Mouse (Mus musculus) neural tube, embryonic 11.5 days (tissue): Measurements from ENCODE around the gene Capn5. TPM values are rescaled to one million over a fixed set of nuclear protein-coding genes. Genes with fewer than 3 reads are reported as not detected.

Experiments
- ATAC-seq: fragments of 200-750 bp; cut with Nextera tagmentation; 2 replicates; pipeline ENCODE4 v1.8.0; 2017; ENCODE audit warnings: moderate number of reproducible peaks, mild to moderate bottlenecking, moderate TSS enrichment, moderate library complexity; ENCODE audit not compliant: insufficient read depth, low FRiP score, low TSS enrichment
- DNase-seq: peaks from one replicate; pipeline ENCODE4 v3.0.0-alpha.2; 2015; ENCODE audit warnings: low spot score
- H3K27ac ChIP-seq: fragments of 300-500 bp; sonication (generic); 2 replicates; pipeline ENCODE4 v1.5.1; 2014; ENCODE audit warnings: low read depth, mild to moderate bottlenecking, low read length
- H3K27me3 ChIP-seq: fragments of 300-500 bp; sonication (generic); 2 replicates; pipeline ENCODE4 v1.6.1; 2014; ENCODE audit warnings: mild to moderate bottlenecking, low read length, mixed read lengths; ENCODE audit not compliant: control insufficient read depth, insufficient read depth
- H3K36me3 ChIP-seq: fragments of 300-500 bp; sonication (generic); 2 replicates; pipeline ENCODE4 v1.6.1; 2014; ENCODE audit warnings: mild to moderate bottlenecking, low read length, moderate library complexity, mixed read lengths; ENCODE audit not compliant: control insufficient read depth, insufficient read depth
- H3K4me1 ChIP-seq: fragments of 300-500 bp; sonication (generic); 2 replicates; pipeline ENCODE4 v1.6.1; 2014; ENCODE audit warnings: low read length, mixed read lengths; ENCODE audit not compliant: control insufficient read depth, insufficient read depth
- H3K4me2 ChIP-seq: fragments of 300-500 bp; sonication (generic); 2 replicates; pipeline ENCODE4 v1.6.1; 2014; ENCODE audit warnings: low read depth, mild to moderate bottlenecking, moderate library complexity
- H3K4me3 ChIP-seq: fragments of 300-500 bp; sonication (generic); 2 replicates; pipeline ENCODE4 v1.5.1; 2014; ENCODE audit warnings: low read depth, low read length
- H3K9ac ChIP-seq: fragments of 300-500 bp; sonication (generic); 2 replicates; pipeline ENCODE4 v1.6.1; 2014; ENCODE audit warnings: mild to moderate bottlenecking, low read length
- H3K9me3 ChIP-seq: fragments of 300-500 bp; sonication (generic); 2 replicates; pipeline ENCODE4 v1.6.1; 2016; ENCODE audit warnings: low read length; ENCODE audit not compliant: control insufficient read depth
- WGBS: fragments of 180-500 bp; shearing (Covaris S2); extraction: QIAGEN DNeasy Blood & Tissue Kit; methylation state at CpG from one replicate; pipeline ENCODE4 v1.1.7; 2014; 5-methylcytosine and 5-hydroxymethylcytosine counted together
- polyA plus RNA-seq: library from polyadenylated mRNA; unstranded; fragments of >200 nt; fragmentation: Nextera tagmentation; extraction: Ambion mirVana; gene quantifications from 2 replicates; pipeline ENCODE4 v1.2.1, GENCODE M21; 2014

Gene Capn5
- polyA plus RNA-seq, 1 experiment from 2014 or later, result 8.0 TPM

DNA sequence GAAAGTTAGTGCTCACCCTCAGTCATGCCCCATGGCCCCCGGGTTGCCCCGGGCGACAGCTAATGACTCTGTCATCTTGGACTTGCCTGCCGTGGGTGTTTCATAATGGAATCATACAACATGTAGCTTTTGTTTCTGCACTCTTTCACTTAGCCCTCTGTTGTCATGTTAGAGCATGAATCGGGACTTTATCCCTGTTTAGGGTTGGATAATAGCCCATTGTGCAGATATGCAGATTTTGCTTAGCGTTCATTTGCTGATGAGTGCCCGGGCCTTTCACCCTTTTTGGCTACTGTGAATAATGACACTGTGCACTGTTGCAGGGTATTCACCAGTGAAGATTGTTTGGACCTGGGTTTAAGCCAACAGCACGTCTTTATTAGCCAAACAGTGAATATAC lies 8.6 kb upstream of the Capn5 start:
- 47% methylated on average over 8 of the region's 8 CpGs for WGBS
- H3K4me2 ChIP-seq, result no peak overlapping the region
- DNase-seq (peak; percentile 74), ATAC-seq (peak; percentile 84)
- H3K36me3 ChIP-seq, result no peaks in the 10 kb centered on the region
- H3K9me3 ChIP-seq, result no peaks in the 10 kb centered on the region
- no peaks in the 10 kb centered on the region for H3K27me3 ChIP-seq
- peak overlapping the region; percentile 50 for H3K27ac ChIP-seq
- no peak overlapping the region for H3K4me3 ChIP-seq
- peaks cover 4% of the 10 kb centered on the region; the same call in 1 of the 2 replicates for H3K4me1 ChIP-seq
- H3K9ac ChIP-seq, result no peak overlapping the region

DNA sequence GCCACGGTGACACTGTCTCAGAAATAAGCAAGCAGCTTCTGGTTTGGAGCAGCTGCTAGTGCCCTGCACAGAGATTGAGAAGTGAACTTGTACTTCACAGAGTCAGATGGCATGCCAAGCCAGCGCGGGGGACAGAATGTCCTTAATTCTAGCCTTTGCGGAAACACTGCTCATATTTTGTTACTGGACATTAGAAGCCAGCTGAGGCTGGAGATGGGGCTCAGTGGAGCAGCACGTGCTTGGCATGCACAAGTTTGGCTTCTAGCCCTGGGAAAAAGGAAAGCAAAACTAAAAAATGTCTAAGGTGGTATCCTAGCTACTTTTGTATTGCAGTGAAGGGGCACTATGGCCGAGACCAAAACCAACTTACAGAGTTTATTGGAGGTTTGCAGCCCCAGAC lies 7.3 kb upstream of the Capn5 start:
- H3K9me3 ChIP-seq, result no peaks in the 10 kb centered on the region
- H3K27me3 ChIP-seq, result no peaks in the 10 kb centered on the region
- peaks cover 4% of the 10 kb centered on the region; the same call in 1 of the 2 replicates for H3K4me1 ChIP-seq
- DNase-seq (no peak), ATAC-seq (no peak)
- H3K27ac ChIP-seq, result no peak overlapping the region
- H3K36me3 ChIP-seq, result no peaks in the 10 kb centered on the region
- H3K9ac ChIP-seq, result no peak overlapping the region
- H3K4me3 ChIP-seq, result no peak overlapping the region
- H3K4me2 ChIP-seq, result no peak overlapping the region
- 80% methylated on average over 6 of the region's 6 CpGs for WGBS

DNA sequence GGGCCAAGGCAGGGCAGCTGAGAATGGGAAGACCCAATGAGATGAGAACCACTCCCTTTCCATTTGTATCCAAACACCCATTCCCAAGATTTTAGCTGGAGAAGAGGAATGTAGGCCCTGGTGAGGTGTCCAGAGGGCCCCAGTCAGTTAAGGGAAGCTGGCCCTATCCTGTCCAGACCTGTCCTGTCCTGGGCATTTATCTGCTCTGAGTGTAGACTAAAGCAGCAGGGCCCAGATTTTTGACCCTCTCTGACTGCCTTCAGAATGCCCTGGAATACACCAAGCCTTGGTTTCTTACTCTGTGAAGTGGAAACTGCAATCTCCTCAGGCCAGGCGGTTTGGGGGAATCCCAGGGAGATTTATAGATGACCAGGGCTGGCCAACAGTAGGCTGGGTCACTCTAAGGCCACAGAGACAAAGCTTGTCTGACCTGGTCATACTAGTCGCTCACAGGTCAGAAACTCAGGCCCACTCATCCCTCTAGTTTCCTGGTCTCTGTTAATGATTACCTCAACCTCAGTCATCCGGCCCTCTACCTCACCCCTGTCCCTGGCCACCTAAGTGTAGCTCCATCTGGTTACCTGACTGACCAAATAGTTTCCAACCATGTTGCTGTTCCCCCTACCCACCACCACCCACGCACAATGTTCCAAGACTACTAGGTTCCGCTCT lies 622 bp upstream of the Capn5 start:
- H3K9me3 ChIP-seq, result no peaks in the 10 kb centered on the region
- H3K9ac ChIP-seq, result peak overlapping the region; percentile 70
- 0 out of 2 replicates have a peak overlapping the region, but pooled peaks have one; percentile 23 for H3K27ac ChIP-seq
- H3K4me1 ChIP-seq, result peaks cover 10% of the 10 kb centered on the region; the same call in 1 of the 2 replicates
- peak overlapping the region; percentile 73 for H3K4me2 ChIP-seq
- ATAC-seq (no peak; the same call in 1 of the 2 replicates), DNase-seq (no peak)
- peak overlapping the region; percentile 79 for H3K4me3 ChIP-seq
- 71% methylated on average over 5 of the region's 5 CpGs for WGBS
- H3K36me3 ChIP-seq, result no peaks in the 10 kb centered on the region
- no peaks in the 10 kb centered on the region for H3K27me3 ChIP-seq

DNA sequence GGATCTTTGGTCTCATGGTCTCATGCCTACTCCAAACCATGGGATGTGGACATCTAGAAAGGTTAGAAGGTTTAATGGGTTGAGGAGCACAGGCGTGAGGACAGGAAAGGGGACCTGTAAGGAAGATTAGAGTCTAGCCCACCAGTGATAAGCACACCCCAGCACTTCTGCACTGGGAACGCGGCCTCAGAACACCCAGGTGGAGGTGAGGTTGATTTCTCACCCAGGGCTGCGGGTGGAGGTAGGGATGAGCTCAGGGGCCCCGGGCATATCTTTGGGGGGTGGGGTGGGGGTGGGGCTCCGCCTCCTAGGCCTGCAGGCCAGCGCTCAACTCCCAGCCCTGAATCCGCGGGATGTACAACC lies 527 bp downstream of the Capn5 start:
- H3K27ac ChIP-seq, result no peak overlapping the region
- H3K4me3 ChIP-seq, result peak overlapping the region; percentile 79
- H3K27me3 ChIP-seq, result no peaks in the 10 kb centered on the region
- peak overlapping the region; percentile 70 for H3K9ac ChIP-seq
- DNase-seq (no peak), ATAC-seq (no peak; the same call in 1 of the 2 replicates)
- no peaks in the 10 kb centered on the region for H3K36me3 ChIP-seq
- H3K9me3 ChIP-seq, result no peaks in the 10 kb centered on the region
- H3K4me1 ChIP-seq, result peaks cover 10% of the 10 kb centered on the region; the same call in 1 of the 2 replicates
- H3K4me2 ChIP-seq, result peak overlapping the region; percentile 73
- WGBS, result 6% methylated on average over 9 of the region's 9 CpGs

DNA sequence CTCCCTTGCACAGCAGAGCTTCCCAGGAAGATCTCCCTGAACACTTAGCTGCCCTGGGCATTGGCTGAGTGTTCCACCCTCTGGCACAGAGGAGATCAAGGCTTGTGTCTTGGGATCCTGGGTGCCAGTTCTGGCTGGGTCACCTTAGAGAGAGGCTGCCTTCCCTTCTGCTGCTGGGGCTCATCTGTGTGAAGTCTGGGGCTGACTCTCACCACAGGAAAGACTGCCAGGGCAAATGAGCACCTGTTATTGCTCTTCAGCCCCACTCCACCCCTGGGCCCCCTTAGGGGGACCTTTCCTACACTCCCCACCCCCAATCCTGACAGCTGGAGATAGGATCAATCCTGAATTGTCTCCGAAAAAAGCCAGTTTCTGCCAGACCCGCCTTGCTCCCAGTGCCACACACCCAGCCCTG lies 996 bp downstream of the Capn5 start:
- peak overlapping the region; percentile 73 for H3K4me2 ChIP-seq
- no peaks in the 10 kb centered on the region for H3K36me3 ChIP-seq
- peaks cover 10% of the 10 kb centered on the region; the same call in 1 of the 2 replicates for H3K4me1 ChIP-seq
- H3K27ac ChIP-seq, result no peak overlapping the region
- no peaks in the 10 kb centered on the region for H3K27me3 ChIP-seq
- H3K9me3 ChIP-seq, result no peaks in the 10 kb centered on the region
- WGBS, result 50% methylated on average over 2 of the region's 2 CpGs
- ATAC-seq (no peak), DNase-seq (no peak)
- no peak overlapping the region for H3K9ac ChIP-seq
- peak overlapping the region; percentile 79; the same call in 1 of the 2 replicates for H3K4me3 ChIP-seq

DNA sequence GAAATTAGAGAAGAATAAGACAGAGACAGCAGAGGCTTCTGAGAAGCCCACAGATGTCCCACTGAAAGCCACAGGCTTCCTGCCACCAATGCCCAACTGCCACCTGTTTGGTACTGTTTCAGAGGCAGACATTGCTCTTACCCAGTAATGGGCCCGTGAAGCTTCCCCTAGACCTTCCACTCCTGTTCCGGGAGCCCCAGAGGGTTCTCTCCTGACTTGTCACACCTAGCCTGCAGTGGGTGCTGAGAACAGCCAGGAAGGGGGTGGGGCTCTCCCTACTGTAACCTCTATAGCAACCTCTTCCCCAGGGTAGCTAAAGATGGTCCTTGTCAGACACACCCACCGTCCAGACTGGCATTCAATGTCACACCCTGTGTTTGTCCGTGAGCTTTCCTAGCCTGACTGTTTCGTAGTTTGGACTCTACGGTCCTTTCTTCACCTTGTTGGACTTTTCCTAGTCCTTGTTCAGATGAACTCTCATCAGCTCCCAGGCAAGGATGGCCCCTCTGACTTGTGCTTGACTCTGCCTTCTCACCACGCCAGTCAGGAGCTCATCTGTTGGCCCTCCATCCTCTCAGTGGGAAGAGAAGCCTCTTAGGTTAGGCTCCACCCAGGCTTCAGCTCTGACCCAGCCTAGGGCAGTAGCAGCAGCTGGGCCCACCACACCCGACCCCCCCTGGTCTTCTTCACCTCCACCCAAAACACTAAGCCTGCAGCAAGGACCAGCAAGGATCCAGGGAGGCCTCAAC lies 1.6 kb downstream of the Capn5 start:
- 73% methylated on average over 8 of the region's 8 CpGs for WGBS
- Histone ChIP-seq H3K4me1 (peaks cover 10% of the 10 kb centered on the region; the same call in 1 of the 2 replicates), H3K4me2 (peak overlapping the region; percentile 73), H3K4me3 (no peak overlapping the region), H3K36me3 (no peaks in the 10 kb centered on the region), H3K27ac (no peak overlapping the region), H3K27me3 (no peaks in the 10 kb centered on the region), H3K9ac (no peak overlapping the region), H3K9me3 (no peaks in the 10 kb centered on the region)
- ATAC-seq (no peak), DNase-seq (no peak)

DNA sequence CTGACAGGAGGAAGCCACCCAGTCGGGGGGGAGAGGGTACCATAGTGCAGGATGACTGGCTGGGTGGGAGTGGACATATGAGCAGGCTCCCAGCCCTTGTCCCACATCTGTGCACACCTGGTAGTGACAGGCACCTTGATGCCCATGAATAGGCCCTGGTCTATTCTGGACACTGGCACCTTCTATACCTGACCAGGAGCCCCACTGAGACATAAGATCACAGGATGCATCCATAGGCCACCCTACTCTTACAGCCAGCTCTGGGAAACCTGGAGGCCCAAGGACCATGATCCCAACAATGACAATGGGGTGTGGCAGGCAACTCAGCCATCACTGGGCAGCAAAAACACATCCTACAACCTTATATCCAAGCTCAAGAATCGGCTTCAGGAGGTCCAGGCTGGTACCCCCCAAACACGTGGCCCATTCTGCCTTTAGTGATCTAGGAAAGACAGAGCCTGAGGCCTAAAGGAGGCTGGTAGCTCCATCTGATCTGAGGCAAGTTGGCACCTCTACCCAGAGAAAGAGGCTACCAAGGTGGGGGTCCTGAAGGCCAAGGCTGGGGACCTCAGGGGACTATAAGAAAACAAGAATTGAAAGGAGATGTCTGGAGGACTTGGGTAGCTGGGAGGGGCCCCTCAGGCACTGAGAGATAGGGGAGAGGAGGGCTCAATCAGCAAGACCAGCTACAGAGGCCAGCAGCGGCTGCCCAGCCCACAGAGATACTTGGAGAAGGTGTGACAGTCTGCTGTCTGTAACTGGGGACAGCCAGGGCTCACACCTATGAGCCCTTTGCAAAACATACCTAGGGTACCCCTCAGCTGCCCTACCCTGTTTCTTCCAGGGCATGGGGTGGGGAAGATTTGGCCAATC lies 3.0 kb downstream of the Capn5 start:
- H3K27ac ChIP-seq, result no peak overlapping the region
- no peak overlapping the region for H3K4me2 ChIP-seq
- no peak overlapping the region for H3K4me3 ChIP-seq
- DNase-seq (no peak), ATAC-seq (no peak)
- H3K9me3 ChIP-seq, result no peaks in the 10 kb centered on the region
- peaks cover 16% of the 10 kb centered on the region; the same call in 1 of the 2 replicates for H3K4me1 ChIP-seq
- H3K27me3 ChIP-seq, result no peaks in the 10 kb centered on the region
- 82% methylated on average over 4 of the region's 4 CpGs for WGBS
- no peak overlapping the region; the same call in 1 of the 2 replicates for H3K9ac ChIP-seq
- no peaks in the 10 kb centered on the region for H3K36me3 ChIP-seq

DNA sequence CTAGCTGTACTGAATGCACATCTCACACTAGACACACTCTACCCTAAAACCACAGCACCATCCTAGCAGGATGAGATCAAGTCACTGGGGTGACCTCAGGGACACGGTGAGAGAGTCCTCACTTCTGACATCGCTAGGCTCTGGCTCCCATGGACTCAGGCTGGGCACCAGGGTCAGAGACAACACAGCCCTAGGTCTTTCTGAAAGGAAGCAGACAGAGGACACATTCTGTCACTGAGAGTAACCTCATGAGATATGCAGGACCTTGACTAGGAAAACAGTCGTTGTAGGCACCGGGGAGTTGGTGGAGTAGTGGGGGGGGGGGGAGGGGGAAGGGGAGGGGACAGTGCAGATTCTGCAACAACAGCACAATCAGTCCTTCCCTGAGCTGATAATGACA lies 4.7 kb downstream of the Capn5 start:
- no peak overlapping the region for H3K27ac ChIP-seq
- ATAC-seq (no peak), DNase-seq (no peak)
- H3K9me3 ChIP-seq, result no peaks in the 10 kb centered on the region
- no peak overlapping the region for H3K4me3 ChIP-seq
- H3K27me3 ChIP-seq, result no peaks in the 10 kb centered on the region
- H3K4me1 ChIP-seq, result peaks cover 12% of the 10 kb centered on the region; the same call in 1 of the 2 replicates
- H3K36me3 ChIP-seq, result no peaks in the 10 kb centered on the region
- H3K9ac ChIP-seq, result no peak overlapping the region; the same call in 1 of the 2 replicates
- no peak overlapping the region for H3K4me2 ChIP-seq
- WGBS, result 50% methylated on average over 4 of the region's 4 CpGs
